Mouse (Mus musculus): ENCODE measurements around the gene Idh3a.

Idh3a gene

GRCm38 (mm10) chr9:54647456-54647855, 61.3 kb downstream of the Idh3a start:
- no peak for DNase-seq (ENCODE audit: low read depth, low spot score)

DNA sequence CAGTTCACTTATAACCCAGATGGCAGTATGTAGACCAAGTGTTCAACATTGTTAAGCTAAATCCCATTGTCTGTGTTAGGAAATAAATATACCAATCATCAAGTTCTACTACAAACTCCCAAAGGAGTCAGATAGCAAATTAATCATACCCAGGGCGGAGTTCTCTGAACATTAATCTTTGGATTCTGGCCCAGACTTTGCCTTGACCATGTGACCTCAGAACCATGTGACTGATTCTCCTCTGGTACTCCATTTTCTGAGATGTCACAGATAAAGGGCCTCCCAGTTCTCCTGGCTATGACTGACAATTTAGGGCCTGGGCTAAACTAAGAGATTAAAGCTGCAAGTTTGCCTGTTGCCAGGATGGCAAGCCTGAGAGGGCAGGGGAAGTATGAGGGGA, 63.2 kb downstream of the Idh3a start:
- no peak for DNase-seq (ENCODE audit: low read depth, low spot score)

- DNase-seq (ENCODE audit: low read depth, low spot score) = no peak
Observed at GRCm38 (mm10) chr9:54652778-54653177, 66.6 kb downstream of the Idh3a start.

Data from retina, adult 2 months (tissue).